Mouse (Mus musculus) spleen, postnatal 14 days (tissue): ENCODE data around the gene Fbxw7.

ENCODE experiments used
- DNase-seq, 2 experiments: peaks; one replicate each; pipeline ENCODE4 v3.0.0; 2021 to 2022; ENCODE audit warnings: low spot score in 2 of 2

The Fbxw7 gene

GRCm38 (mm10) chr3:84951698-84952097 is 136.6 kb downstream of the Fbxw7 start:
- DNase-seq, result no peak

- DNase-seq, result no peak
These were observed 137.1 kb downstream of the Fbxw7 start for GRCm38 (mm10) chr3:84952135-84952534.

- DNase-seq, result no peak
These were observed 137.6 kb downstream of the Fbxw7 start for GRCm38 (mm10) chr3:84952585-84953187.

- no peak for DNase-seq
These were observed 140.1 kb downstream of the Fbxw7 start for GRCm38 (mm10) chr3:84955011-84955775.

- no peak for DNase-seq
These were observed 140.8 kb downstream of the Fbxw7 start for GRCm38 (mm10) chr3:84955857-84956256.

GRCm38 (mm10) chr3:84965156-84965555 is 150.1 kb downstream of the Fbxw7 start:
- no peak for DNase-seq

GRCm38 (mm10) chr3:84967364-84967763 is 152.3 kb downstream of the Fbxw7 start:
- DNase-seq, result no peak

GRCm38 (mm10) chr3:84971561-84971960 is 156.5 kb downstream of the Fbxw7 start:
- DNase-seq, result no peak

GRCm38 (mm10) chr3:84972881-84973280 is 157.8 kb downstream of the Fbxw7 start:
- DNase-seq, result no peak

GRCm38 (mm10) chr3:84974193-84974592 is 159.1 kb downstream of the Fbxw7 start:
- no peak for DNase-seq

- no peak for DNase-seq
These were observed 163.6 kb downstream of the Fbxw7 start for GRCm38 (mm10) chr3:84978676-84979075.

GRCm38 (mm10) chr3:84980158-84980557 is 165.1 kb downstream of the Fbxw7 start:
- no peak for DNase-seq

- no peak for DNase-seq
These were observed 167.6 kb downstream of the Fbxw7 start for GRCm38 (mm10) chr3:84982688-84983087.

GRCm38 (mm10) chr3:84985121-84985625 is 170.1 kb downstream of the Fbxw7 start:
- no peak for DNase-seq

GRCm38 (mm10) chr3:84988880-84989279 is 173.8 kb downstream of the Fbxw7 start:
- DNase-seq, result no peak

- DNase-seq, result no peak
These were observed 190.2 kb downstream of the Fbxw7 start for GRCm38 (mm10) chr3:85005257-85005656.

GRCm38 (mm10) chr3:85012889-85013288 is 197.8 kb downstream of the Fbxw7 start:
- DNase-seq, result no peak

- no peak for DNase-seq
These were observed 200.6 kb downstream of the Fbxw7 start for GRCm38 (mm10) chr3:85015667-85016066.

- no peak for DNase-seq
These were observed 205.1 kb downstream of the Fbxw7 start for GRCm38 (mm10) chr3:85020137-85020536.

- DNase-seq, result no peak
These were observed 206.7 kb downstream of the Fbxw7 start for GRCm38 (mm10) chr3:85021816-85022215.

GRCm38 (mm10) chr3:85022800-85023199 is 207.7 kb downstream of the Fbxw7 start:
- DNase-seq, result no peak

- no peak for DNase-seq
These were observed 209.2 kb downstream of the Fbxw7 start for GRCm38 (mm10) chr3:85024237-85024636.
